Mouse (Mus musculus) lung, embryonic 15.5 days (tissue): ENCODE results near the gene Pde4d. TPM values are rescaled to one million over a fixed set of nuclear protein-coding genes. Genes with fewer than 3 reads are reported as not detected.

Experiments used
- ATAC-seq: fragments of 200-750 bp; cut with Nextera tagmentation; 2 replicates; pipeline ENCODE4 v1.8.0; 2017; ENCODE audit warnings: moderate number of reproducible peaks, borderline replicate concordance; ENCODE audit not compliant: low FRiP score, low TSS enrichment; ENCODE audit errors: extremely low read depth
- H3K27ac ChIP-seq: fragments of 300-500 bp; sonication (generic); 2 replicates; pipeline ENCODE4 v1.5.1; 2015; ENCODE audit warnings: moderate library complexity, mild to moderate bottlenecking, inconsistent platforms
- H3K27me3 ChIP-seq: fragments of 300-500 bp; sonication (generic); 2 replicates; pipeline ENCODE4 v1.6.1; 2015; ENCODE audit warnings: inconsistent platforms
- H3K36me3 ChIP-seq: fragments of 300-500 bp; sonication (generic); 2 replicates; pipeline ENCODE4 v1.6.1; 2015; ENCODE audit warnings: inconsistent platforms
- H3K4me1 ChIP-seq: fragments of 300-500 bp; sonication (generic); 2 replicates; pipeline ENCODE4 v1.6.1; 2015; ENCODE audit warnings: inconsistent platforms
- H3K4me2 ChIP-seq: fragments of 300-500 bp; sonication (generic); 2 replicates; pipeline ENCODE4 v1.6.1; 2015; ENCODE audit warnings: inconsistent platforms, mild to moderate bottlenecking, moderate library complexity
- H3K4me3 ChIP-seq: fragments of 300-500 bp; sonication (generic); 2 replicates; pipeline ENCODE4 v1.5.1; 2015; ENCODE audit warnings: mild to moderate bottlenecking, inconsistent platforms
- H3K9ac ChIP-seq: fragments of 300-500 bp; sonication (generic); 2 replicates; pipeline ENCODE4 v1.6.1; 2015; ENCODE audit warnings: inconsistent platforms
- H3K9me3 ChIP-seq: fragments of 300-500 bp; sonication (generic); 2 replicates; pipeline ENCODE4 v1.6.1; 2016; ENCODE audit warnings: inconsistent platforms
- WGBS: fragments of 180-500 bp; shearing (Covaris S2); methylation state at CpG from one replicate; pipeline ENCODE4 v1.1.7; 2015; 5-methylcytosine and 5-hydroxymethylcytosine counted together
- polyA plus RNA-seq: library from polyadenylated mRNA; unstranded; fragments of >200 nt; fragmentation: Nextera tagmentation; extraction: Ambion mirVana; gene quantifications from 2 replicates; pipeline ENCODE4 v1.2.1, GENCODE M21; 2015

Gene Pde4d
- polyA plus RNA-seq, 1 experiment from 2014 or later = 18.2 TPM

DNA sequence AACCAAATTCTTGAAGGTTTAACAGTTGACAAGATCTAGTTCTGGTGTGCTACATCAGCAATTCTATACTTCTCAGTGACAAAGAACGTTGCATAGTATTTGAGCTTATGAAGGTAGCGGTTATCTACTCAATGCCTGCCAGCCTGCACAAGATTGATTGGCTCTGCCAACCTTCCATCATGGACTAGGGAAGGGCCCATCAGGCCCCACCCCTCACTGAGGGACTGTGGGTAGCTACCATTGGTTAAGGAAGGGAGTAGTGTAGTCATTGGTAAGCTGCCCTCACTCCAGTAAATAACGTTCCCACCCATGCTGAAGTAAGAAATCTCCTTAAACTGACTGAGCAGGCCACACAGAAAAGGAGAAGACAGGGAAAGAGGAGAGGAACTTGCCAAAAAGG is 1378.2 kb downstream of the Pde4d start:
- 75% methylated on average over 3 of the region's 3 CpGs for WGBS
- Histone ChIP-seq H3K27me3 (no peaks in the 10 kb centered on the region), H3K36me3 (no peaks in the 10 kb centered on the region), H3K27ac (no peak overlapping the region), H3K9me3 (no peaks in the 10 kb centered on the region), H3K9ac (no peak overlapping the region), H3K4me3 (no peak overlapping the region), H3K4me2 (no peak overlapping the region), H3K4me1 (peaks cover 19% of the 10 kb centered on the region)
- ATAC-seq = no peak

DNA sequence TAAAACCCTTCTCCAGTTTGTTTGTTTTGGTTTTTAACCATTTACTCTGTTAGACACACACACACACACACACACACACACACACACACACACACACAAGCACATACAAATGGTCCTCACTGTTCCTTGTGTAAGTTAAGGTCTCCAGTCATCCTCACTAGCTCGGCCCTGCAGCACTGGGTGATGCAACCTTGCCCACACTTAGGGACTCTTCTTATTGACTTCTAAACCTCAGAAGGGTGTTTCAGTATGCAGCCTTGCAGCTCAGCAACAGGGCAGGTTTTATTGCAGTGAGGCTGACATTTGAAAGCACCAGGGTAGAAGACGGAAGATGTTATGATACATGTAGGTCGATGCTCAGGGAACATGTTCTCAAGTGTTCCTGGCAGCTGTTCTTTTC is 1379.7 kb downstream of the Pde4d start:
- no peaks in the 10 kb centered on the region for H3K9me3 ChIP-seq
- no peak overlapping the region for H3K4me2 ChIP-seq
- H3K9ac ChIP-seq = no peak overlapping the region
- H3K36me3 ChIP-seq = no peaks in the 10 kb centered on the region
- H3K4me3 ChIP-seq = no peak overlapping the region
- H3K4me1 ChIP-seq = peaks cover 6% of the 10 kb centered on the region
- no peak for ATAC-seq
- no peaks in the 10 kb centered on the region for H3K27me3 ChIP-seq
- WGBS = 71% methylated on average over 3 of the region's 3 CpGs
- no peak overlapping the region for H3K27ac ChIP-seq

DNA sequence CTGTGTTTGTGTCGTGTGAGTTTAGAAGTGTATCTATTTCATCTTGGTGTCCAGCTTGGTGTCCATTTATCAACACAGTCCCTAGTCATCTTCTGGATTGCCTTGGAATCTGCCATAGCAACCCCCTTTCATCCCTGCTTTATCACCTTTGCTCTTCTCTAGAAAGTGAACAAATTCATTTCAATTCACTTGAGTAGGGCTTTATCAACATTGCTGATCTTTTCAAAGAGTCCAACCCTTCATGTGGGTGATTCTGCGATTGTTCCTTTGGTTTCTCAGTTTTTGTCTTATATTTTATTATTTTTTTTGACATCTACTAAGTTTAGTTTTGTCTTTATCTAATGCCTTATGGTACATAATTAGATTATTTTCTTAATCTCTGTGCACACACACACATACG is 1385.2 kb downstream of the Pde4d start:
- H3K9ac ChIP-seq = no peak overlapping the region
- no peaks in the 10 kb centered on the region for H3K36me3 ChIP-seq
- WGBS = 85% methylated on average over 3 of the region's 3 CpGs
- H3K27me3 ChIP-seq = no peaks in the 10 kb centered on the region
- H3K9me3 ChIP-seq = no peaks in the 10 kb centered on the region
- H3K4me1 ChIP-seq = peaks cover 8% of the 10 kb centered on the region; the same call in 1 of the 2 replicates
- no peak overlapping the region for H3K27ac ChIP-seq
- no peak for ATAC-seq
- H3K4me2 ChIP-seq = no peak overlapping the region
- no peak overlapping the region for H3K4me3 ChIP-seq

DNA sequence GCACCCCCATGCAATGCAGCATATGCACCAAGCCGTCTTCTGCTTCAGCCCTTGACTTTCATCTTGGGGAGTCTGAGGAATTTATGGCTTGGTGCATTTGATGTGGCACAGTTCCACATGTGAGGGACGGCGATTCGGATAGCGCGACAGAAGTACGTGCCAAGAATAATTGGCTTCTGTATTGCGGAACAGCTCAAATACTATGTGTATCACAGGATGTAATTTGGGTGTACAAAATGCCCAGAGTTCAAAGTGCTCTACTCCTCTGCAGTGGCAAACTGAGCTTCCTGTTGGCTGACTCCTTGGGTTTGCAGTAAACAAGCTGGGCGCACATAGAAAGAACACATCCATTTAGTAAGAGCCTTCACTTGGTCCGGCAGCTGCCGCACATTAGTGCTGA is 1387.7 kb downstream of the Pde4d start:
- H3K4me3 ChIP-seq = no peak overlapping the region
- no peaks in the 10 kb centered on the region for H3K27me3 ChIP-seq
- H3K9ac ChIP-seq = no peak overlapping the region
- WGBS = 48% methylated on average over 11 of the region's 11 CpGs
- H3K27ac ChIP-seq = no peak overlapping the region
- no peaks in the 10 kb centered on the region for H3K9me3 ChIP-seq
- H3K36me3 ChIP-seq = no peaks in the 10 kb centered on the region
- peaks cover 8% of the 10 kb centered on the region; the same call in 1 of the 2 replicates for H3K4me1 ChIP-seq
- H3K4me2 ChIP-seq = no peak overlapping the region
- ATAC-seq = peak; percentile 65; the same call in 1 of the 2 replicates

DNA sequence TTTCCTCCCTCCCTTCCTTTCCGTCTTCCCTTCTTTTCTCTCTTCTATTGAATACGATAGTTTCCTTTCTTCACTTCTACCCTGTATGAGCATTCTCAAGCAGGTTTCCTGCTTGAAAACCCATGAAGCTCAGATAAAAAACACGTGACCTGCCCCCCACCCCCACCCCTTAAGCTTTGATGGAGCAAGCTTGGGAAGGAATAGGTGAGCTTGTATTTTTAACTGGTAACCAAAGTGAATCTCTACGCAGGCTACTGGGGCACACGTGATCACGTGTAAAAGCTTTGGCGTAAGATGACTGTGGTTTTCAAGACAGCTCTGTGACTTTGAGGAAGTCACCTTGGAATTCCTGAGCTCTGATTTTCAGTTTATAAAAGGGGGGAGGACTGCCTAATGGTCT is 1388.2 kb downstream of the Pde4d start:
- H3K27me3 ChIP-seq = no peaks in the 10 kb centered on the region
- no peak overlapping the region for H3K27ac ChIP-seq
- H3K9me3 ChIP-seq = no peaks in the 10 kb centered on the region
- H3K4me1 ChIP-seq = peaks cover 8% of the 10 kb centered on the region; the same call in 1 of the 2 replicates
- no peak for ATAC-seq
- H3K4me3 ChIP-seq = no peak overlapping the region
- no peak overlapping the region for H3K4me2 ChIP-seq
- H3K9ac ChIP-seq = no peak overlapping the region
- no peaks in the 10 kb centered on the region for H3K36me3 ChIP-seq
- WGBS = 85% methylated on average over 7 of the region's 7 CpGs

DNA sequence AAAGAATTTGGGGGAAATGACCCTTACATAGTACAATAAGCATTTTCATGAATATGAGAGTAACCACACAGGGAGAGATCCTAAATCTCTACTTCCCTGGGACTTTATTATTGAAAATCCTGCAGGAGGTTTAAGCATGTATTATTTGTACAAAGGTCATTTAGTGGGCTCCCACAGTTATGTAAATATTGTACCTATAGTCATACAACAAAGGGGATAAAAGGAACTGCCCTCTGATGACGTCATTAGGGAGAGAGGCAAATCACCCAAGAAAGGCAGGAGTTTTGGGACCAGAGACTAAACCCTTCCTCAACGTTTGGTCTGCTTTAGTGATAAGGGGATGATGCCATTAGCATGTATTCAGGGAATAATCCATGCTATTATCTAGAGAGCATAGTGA is 1390.5 kb downstream of the Pde4d start:
- Histone ChIP-seq H3K9ac (no peak overlapping the region), H3K4me1 (peaks cover 8% of the 10 kb centered on the region; the same call in 1 of the 2 replicates), H3K27me3 (no peaks in the 10 kb centered on the region), H3K27ac (no peak overlapping the region), H3K4me2 (no peak overlapping the region), H3K9me3 (no peaks in the 10 kb centered on the region), H3K4me3 (no peak overlapping the region), H3K36me3 (no peaks in the 10 kb centered on the region)
- ATAC-seq = no peak
- 30% methylated on average over 2 of the region's 2 CpGs for WGBS

DNA sequence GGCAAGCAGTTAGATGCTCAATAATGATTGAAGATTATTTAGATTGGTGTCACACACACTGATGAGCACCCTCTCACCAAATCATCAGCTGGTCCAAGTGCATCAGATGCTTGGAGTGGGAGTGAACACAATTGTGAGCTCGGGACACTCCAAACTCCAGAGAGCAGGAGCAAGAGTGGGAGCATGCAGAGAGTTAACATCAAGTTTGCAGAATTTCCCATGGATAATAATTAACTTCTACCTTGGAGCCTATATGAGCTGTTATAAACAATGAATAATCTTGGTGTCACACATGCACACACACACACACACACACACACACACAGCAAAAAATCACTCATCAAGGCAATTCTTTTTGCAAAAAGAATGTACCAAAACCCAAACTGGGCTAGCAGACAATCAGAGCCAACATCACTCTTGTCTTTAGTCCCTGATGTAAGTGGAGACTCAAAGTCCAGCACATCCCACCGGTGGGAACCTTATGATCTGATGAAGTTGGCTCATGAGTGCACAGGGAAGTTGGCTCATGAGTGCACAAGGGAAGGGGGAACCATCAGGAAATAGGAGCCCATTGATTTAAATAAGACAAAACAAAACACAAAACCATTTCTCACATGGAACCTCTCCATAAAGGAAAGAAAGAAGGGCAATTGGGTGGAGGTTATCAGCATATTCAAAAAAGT is 1391.5 kb downstream of the Pde4d start:
- 63% methylated on average over 2 of the region's 2 CpGs for WGBS
- no peak overlapping the region for H3K4me2 ChIP-seq
- H3K4me1 ChIP-seq = peaks cover 8% of the 10 kb centered on the region; the same call in 1 of the 2 replicates
- no peak for ATAC-seq
- no peak overlapping the region for H3K4me3 ChIP-seq
- no peaks in the 10 kb centered on the region for H3K36me3 ChIP-seq
- H3K27ac ChIP-seq = no peak overlapping the region
- no peaks in the 10 kb centered on the region for H3K27me3 ChIP-seq
- no peak overlapping the region for H3K9ac ChIP-seq
- H3K9me3 ChIP-seq = no peaks in the 10 kb centered on the region

DNA sequence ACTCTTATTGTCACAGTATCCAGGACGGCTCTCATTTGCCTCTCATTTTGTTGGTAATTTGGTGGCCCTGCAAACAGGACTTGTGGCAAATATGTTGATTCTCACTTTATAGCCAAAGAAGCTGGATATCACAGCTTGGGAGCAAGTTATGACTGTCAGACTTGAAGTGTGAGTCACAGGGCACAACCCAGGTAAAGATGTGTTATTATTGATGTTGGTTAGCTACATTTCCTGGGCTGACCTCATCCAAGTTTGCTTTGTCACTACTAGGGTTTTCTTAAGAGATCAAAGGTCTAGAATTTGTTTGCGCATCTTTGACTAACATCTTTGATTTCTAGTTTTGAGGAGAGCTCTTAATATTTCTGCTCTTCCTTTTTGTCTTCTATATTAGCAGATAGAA is 1393.2 kb downstream of the Pde4d start:
- Histone ChIP-seq H3K27me3 (no peaks in the 10 kb centered on the region), H3K4me3 (no peak overlapping the region), H3K9me3 (no peaks in the 10 kb centered on the region), H3K27ac (no peak overlapping the region), H3K36me3 (no peaks in the 10 kb centered on the region), H3K4me2 (no peak overlapping the region), H3K9ac (no peak overlapping the region), H3K4me1 (0 out of 2 replicates have a peak, but pooled peaks cover 2% of the 10 kb centered on the region)
- no peak for ATAC-seq
- 90% methylated on average over 2 of the region's 2 CpGs for WGBS

DNA sequence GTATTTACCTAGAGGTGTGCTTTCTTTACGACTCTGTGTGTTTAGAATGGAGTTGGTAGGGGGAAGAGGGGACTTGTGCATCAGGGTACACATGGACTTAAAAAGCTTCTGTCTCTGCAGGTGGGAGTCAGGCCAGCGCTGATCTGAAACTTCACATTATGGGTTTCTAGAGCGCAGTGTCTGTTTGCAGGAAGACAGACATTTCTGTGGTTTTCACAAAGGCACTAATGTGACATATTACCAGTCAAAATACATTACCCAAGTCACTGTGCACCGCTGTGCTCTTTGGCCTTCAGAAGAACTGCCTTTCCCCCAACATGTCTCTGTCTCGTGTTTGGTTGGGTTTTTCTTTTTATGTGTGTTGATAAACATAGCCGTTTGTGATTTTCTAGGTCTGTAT is 1395.1 kb downstream of the Pde4d start:
- Histone ChIP-seq H3K36me3 (no peaks in the 10 kb centered on the region), H3K4me3 (no peak overlapping the region), H3K4me1 (no peaks in the 10 kb centered on the region), H3K27me3 (no peaks in the 10 kb centered on the region), H3K9me3 (no peaks in the 10 kb centered on the region), H3K27ac (no peak overlapping the region), H3K4me2 (no peak overlapping the region), H3K9ac (no peak overlapping the region)
- WGBS = 77% methylated on average over 6 of the region's 6 CpGs
- ATAC-seq = no peak

DNA sequence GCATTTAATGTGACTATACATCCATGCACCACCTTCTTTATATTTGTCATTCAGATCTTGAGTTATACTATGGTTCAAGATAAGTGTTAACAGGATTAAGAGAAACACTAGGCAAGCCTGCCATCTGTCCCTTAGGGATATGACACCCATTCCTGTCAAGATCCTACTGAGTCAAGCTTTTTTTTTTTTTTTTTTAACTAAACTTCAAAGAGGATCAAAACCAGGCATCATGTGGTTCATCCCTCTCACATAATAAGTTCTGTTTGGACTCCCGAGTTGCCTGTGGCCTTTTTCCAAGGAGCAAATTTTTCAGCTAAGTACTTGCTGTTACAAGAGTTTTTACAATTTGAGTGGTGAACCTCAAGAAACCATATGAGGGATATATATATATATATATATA is 1414.1 kb downstream of the Pde4d start:
- no peak overlapping the region for H3K4me3 ChIP-seq
- no peak overlapping the region for H3K9ac ChIP-seq
- no peaks in the 10 kb centered on the region for H3K4me1 ChIP-seq
- H3K4me2 ChIP-seq = no peak overlapping the region
- H3K36me3 ChIP-seq = no peaks in the 10 kb centered on the region
- H3K27me3 ChIP-seq = no peaks in the 10 kb centered on the region
- peak; percentile 86 for ATAC-seq
- no peaks in the 10 kb centered on the region for H3K9me3 ChIP-seq
- H3K27ac ChIP-seq = no peak overlapping the region
- 17% methylated on average over 1 of the region's 1 CpGs for WGBS

DNA sequence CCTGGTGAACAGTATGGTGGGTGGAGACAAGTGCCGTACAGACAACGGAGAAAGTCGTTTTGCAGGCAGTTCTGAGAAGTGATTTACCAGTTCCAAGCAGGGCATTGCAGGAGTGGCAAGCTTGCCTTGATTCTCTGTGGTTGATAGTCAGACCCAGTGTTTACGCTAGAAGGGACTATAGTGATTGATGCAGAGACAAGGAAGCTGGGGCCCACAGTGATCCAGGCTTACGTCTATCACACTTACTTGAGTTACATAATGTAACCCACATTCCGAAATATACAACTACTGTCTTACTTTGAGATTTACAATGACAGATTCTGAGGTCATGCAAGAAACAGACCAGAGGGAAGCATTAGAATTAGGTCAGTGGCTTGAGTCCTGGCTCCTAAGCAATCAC is 1414.6 kb downstream of the Pde4d start:
- H3K4me3 ChIP-seq = no peak overlapping the region
- no peaks in the 10 kb centered on the region for H3K36me3 ChIP-seq
- peak; percentile 88 for ATAC-seq
- peak overlapping the region; percentile 37; the same call in 1 of the 2 replicates for H3K27ac ChIP-seq
- H3K9ac ChIP-seq = no peak overlapping the region
- H3K9me3 ChIP-seq = no peaks in the 10 kb centered on the region
- no peaks in the 10 kb centered on the region for H3K4me1 ChIP-seq
- 59% methylated on average over 6 of the region's 6 CpGs for WGBS
- no peak overlapping the region for H3K4me2 ChIP-seq
- H3K27me3 ChIP-seq = no peaks in the 10 kb centered on the region

DNA sequence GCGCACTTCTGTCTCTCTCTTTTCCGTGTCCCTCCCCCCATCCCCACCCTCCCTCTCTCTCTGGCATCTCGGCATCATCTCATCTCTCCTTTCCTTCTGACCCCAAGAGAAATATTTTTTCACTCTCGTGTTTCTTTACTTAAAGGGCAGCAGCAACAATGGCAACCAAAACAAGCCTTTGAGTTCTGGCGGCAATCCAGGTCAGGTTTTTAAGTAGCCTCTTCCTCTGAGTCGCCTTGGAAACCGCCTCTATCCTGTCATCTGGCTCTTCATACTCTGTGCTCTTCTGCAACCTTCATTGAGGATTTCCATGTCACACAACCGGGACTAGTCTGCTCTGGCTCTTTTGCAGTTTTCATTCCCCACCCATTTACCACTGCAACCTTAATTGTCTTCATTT is 1430.6 kb downstream of the Pde4d start:
- no peak for ATAC-seq
- H3K9me3 ChIP-seq = no peaks in the 10 kb centered on the region
- H3K27me3 ChIP-seq = no peaks in the 10 kb centered on the region
- no peaks in the 10 kb centered on the region for H3K4me1 ChIP-seq
- H3K36me3 ChIP-seq = no peaks in the 10 kb centered on the region
- no peak overlapping the region for H3K9ac ChIP-seq
- H3K4me3 ChIP-seq = no peak overlapping the region
- no peak overlapping the region for H3K4me2 ChIP-seq
- H3K27ac ChIP-seq = no peak overlapping the region
- 58% methylated on average over 8 of the region's 8 CpGs for WGBS
